Mouse (Mus musculus) forebrain, embryonic 14.5 days (tissue): ENCODE measurements at regions not wholly inside any gene's neighbourhood (a gene's known extent, or its start where the extent isn't known, plus 50 kb on each side); places are given as distances from the start of the nearest gene placed in this dataset.

Source experiments
- ATAC-seq: fragments of 200-750 bp; cut with Nextera tagmentation; 2 replicates; pipeline ENCODE4 v1.8.0; 2017; ENCODE audit warnings: mild to moderate bottlenecking, moderate library complexity
- DNase-seq: peaks from one replicate; pipeline ENCODE4 v3.0.0-alpha.2; 2015; ENCODE audit warnings: low spot score
- H3K27ac ChIP-seq: fragments of 300-500 bp; sonication (generic); 2 replicates; pipeline ENCODE4 v1.5.1; 2014; ENCODE audit warnings: low read depth, mild to moderate bottlenecking, control low read depth, low read length, moderate library complexity
- H3K27me3 ChIP-seq: fragments of 300-500 bp; sonication (generic); replicated peaks from 2 replicates; pipeline ENCODE4 v1.6.1; 2014; ENCODE audit warnings: low read length, control low read depth, mixed read lengths; ENCODE audit not compliant: control insufficient read depth, insufficient read depth
- H3K36me3 ChIP-seq: fragments of 300-500 bp; sonication (generic); 2 replicates; pipeline ENCODE4 v1.6.1; 2014; ENCODE audit warnings: low read length, control low read depth; ENCODE audit not compliant: control insufficient read depth, insufficient read depth
- H3K4me1 ChIP-seq: fragments of 300-500 bp; sonication (generic); 2 replicates; pipeline ENCODE4 v1.6.1; 2014; ENCODE audit warnings: antibody characterized with exemption, low read length, control low read depth; ENCODE audit not compliant: control insufficient read depth, insufficient read depth
- H3K4me2 ChIP-seq: fragments of 300-500 bp; sonication (generic); 2 replicates; pipeline ENCODE4 v1.6.1; 2014; ENCODE audit warnings: mild to moderate bottlenecking, control low read depth, low read length
- H3K4me3 ChIP-seq: fragments of 300-500 bp; sonication (generic); 2 replicates; pipeline ENCODE4 v1.5.1; 2014; ENCODE audit warnings: low read depth, low read length, control low read depth
- H3K9ac ChIP-seq: fragments of 300-500 bp; sonication (generic); 2 replicates; pipeline ENCODE4 v1.6.1; 2014; ENCODE audit warnings: mild to moderate bottlenecking, low read length, control low read depth, moderate library complexity
- H3K9me3 ChIP-seq: fragments of 300-500 bp; sonication (generic); replicated peaks from 2 replicates; pipeline ENCODE4 v1.6.1; 2016; ENCODE audit warnings: low read length, control low read depth, mixed read lengths; ENCODE audit not compliant: control insufficient read depth
- WGBS: fragments of 180-500 bp; shearing (Covaris S2); extraction: QIAGEN DNeasy Blood & Tissue Kit; methylation state at CpG from one replicate; pipeline ENCODE4 v1.1.7; 2014; 5-methylcytosine and 5-hydroxymethylcytosine counted together

GRCm38 (mm10) chr7:125243021-125243420, 201.5 kb upstream of the Kdm8 start:
- no peak overlapping the region for H3K9ac ChIP-seq
- 77% methylated on average over 3 of the region's 3 CpGs for WGBS
- ATAC-seq (no peak), DNase-seq (no peak)
- H3K4me3 ChIP-seq = no peak overlapping the region
- no peaks in the 10 kb centered on the region for H3K27me3 ChIP-seq
- no peaks in the 10 kb centered on the region for H3K4me1 ChIP-seq
- H3K4me2 ChIP-seq = no peak overlapping the region
- H3K9me3 ChIP-seq = no peaks in the 10 kb centered on the region
- no peaks in the 10 kb centered on the region for H3K36me3 ChIP-seq
- H3K27ac ChIP-seq = no peak overlapping the region

GRCm38 (mm10) chr7:125248386-125248785, 196.1 kb upstream of the Kdm8 start:
- Histone ChIP-seq H3K4me2 (no peak overlapping the region), H3K4me1 (no peaks in the 10 kb centered on the region), H3K4me3 (no peak overlapping the region), H3K27me3 (no peaks in the 10 kb centered on the region), H3K9ac (no peak overlapping the region), H3K27ac (no peak overlapping the region), H3K9me3 (no peaks in the 10 kb centered on the region), H3K36me3 (no peaks in the 10 kb centered on the region)
- ATAC-seq (no peak), DNase-seq (no peak)
- 92% methylated on average over 3 of the region's 3 CpGs for whole genome bisulfite sequencing

GRCm38 (mm10) chr7:125250385-125250784, 194.1 kb upstream of the Kdm8 start:
- Histone ChIP-seq H3K4me2 (no peak overlapping the region), H3K9me3 (no peaks in the 10 kb centered on the region), H3K27me3 (no peaks in the 10 kb centered on the region), H3K36me3 (no peaks in the 10 kb centered on the region), H3K4me1 (no peaks in the 10 kb centered on the region), H3K27ac (no peak overlapping the region), H3K9ac (no peak overlapping the region), H3K4me3 (no peak overlapping the region)
- ATAC-seq = no peak
- no peak for DNase-seq
- 72% methylated on average over 2 of the region's 2 CpGs for WGBS

- DNase-seq (peak; percentile 57), ATAC-seq (peak; percentile 34)
- H3K4me3 ChIP-seq = no peak overlapping the region
- no peak overlapping the region for H3K4me2 ChIP-seq
- H3K36me3 ChIP-seq = no peaks in the 10 kb centered on the region
- H3K4me1 ChIP-seq = no peaks in the 10 kb centered on the region
- no peak overlapping the region for H3K27ac ChIP-seq
- no peaks in the 10 kb centered on the region for H3K27me3 ChIP-seq
- WGBS = 54% methylated on average over 6 of the region's 6 CpGs
- H3K9ac ChIP-seq = no peak overlapping the region
- no peaks in the 10 kb centered on the region for H3K9me3 ChIP-seq
Measured at GRCm38 (mm10) chr7:125250970-125251585, 193.4 kb upstream of the Kdm8 start.

GRCm38 (mm10) chr7:125254302-125254701, 190.2 kb upstream of the Kdm8 start:
- H3K9me3 ChIP-seq = no peaks in the 10 kb centered on the region
- H3K36me3 ChIP-seq = no peaks in the 10 kb centered on the region
- ATAC-seq = peak; percentile 15; the same call in 1 of the 2 replicates
- no peak overlapping the region for H3K4me3 ChIP-seq
- H3K27me3 ChIP-seq = no peaks in the 10 kb centered on the region
- 3% methylated on average over 4 of the region's 4 CpGs for WGBS
- no peak overlapping the region for H3K4me2 ChIP-seq
- H3K27ac ChIP-seq = no peak overlapping the region
- no peak overlapping the region for H3K9ac ChIP-seq
- DNase-seq = peak; percentile 49
- H3K4me1 ChIP-seq = no peaks in the 10 kb centered on the region

- Histone ChIP-seq H3K9me3 (no peaks in the 10 kb centered on the region), H3K4me1 (0 out of 2 replicates have a peak, but pooled peaks cover 4% of the 10 kb centered on the region), H3K36me3 (no peaks in the 10 kb centered on the region), H3K4me2 (no peak overlapping the region), H3K27me3 (no peaks in the 10 kb centered on the region), H3K9ac (no peak overlapping the region), H3K4me3 (no peak overlapping the region), H3K27ac (no peak overlapping the region)
- DNase-seq (peak; percentile 33), ATAC-seq (no peak)
Measured at GRCm38 (mm10) chr7:125259016-125259415, 185.5 kb upstream of the Kdm8 start.

GRCm38 (mm10) chr7:125262133-125262532, 182.3 kb upstream of the Kdm8 start:
- Histone ChIP-seq H3K4me2 (no peak overlapping the region), H3K9ac (no peak overlapping the region), H3K27me3 (no peaks in the 10 kb centered on the region), H3K9me3 (no peaks in the 10 kb centered on the region), H3K4me1 (0 out of 2 replicates have a peak, but pooled peaks cover 4% of the 10 kb centered on the region), H3K27ac (no peak overlapping the region), H3K4me3 (no peak overlapping the region), H3K36me3 (no peaks in the 10 kb centered on the region)
- DNase-seq = no peak
- no peak for ATAC-seq
- 82% methylated on average over 2 of the region's 2 CpGs for WGBS

GRCm38 (mm10) chr7:125262672-125263365, 181.7 kb upstream of the Kdm8 start:
- Histone ChIP-seq H3K27ac (0 out of 2 replicates have a peak overlapping the region, but pooled peaks have one; percentile 7), H3K9ac (no peak overlapping the region), H3K36me3 (no peaks in the 10 kb centered on the region), H3K4me1 (0 out of 2 replicates have a peak, but pooled peaks cover 4% of the 10 kb centered on the region), H3K9me3 (no peaks in the 10 kb centered on the region), H3K4me3 (no peak overlapping the region), H3K27me3 (no peaks in the 10 kb centered on the region), H3K4me2 (no peak overlapping the region)
- ATAC-seq (peak; percentile 72), DNase-seq (peak; percentile 68)
- 42% methylated on average over 12 of the region's 12 CpGs for WGBS

GRCm38 (mm10) chr7:125263756-125264155, 180.7 kb upstream of the Kdm8 start:
- no peak overlapping the region for H3K4me3 ChIP-seq
- H3K9ac ChIP-seq = no peak overlapping the region
- no peak overlapping the region for H3K4me2 ChIP-seq
- no peaks in the 10 kb centered on the region for H3K9me3 ChIP-seq
- H3K36me3 ChIP-seq = no peaks in the 10 kb centered on the region
- ATAC-seq (no peak), DNase-seq (no peak)
- 71% methylated on average over 2 of the region's 2 CpGs for WGBS
- H3K27me3 ChIP-seq = no peaks in the 10 kb centered on the region
- no peak overlapping the region for H3K27ac ChIP-seq
- H3K4me1 ChIP-seq = 0 out of 2 replicates have a peak, but pooled peaks cover 4% of the 10 kb centered on the region
